Mouse (Mus musculus): ENCODE measurements around the gene Plekhj1.

DNA sequence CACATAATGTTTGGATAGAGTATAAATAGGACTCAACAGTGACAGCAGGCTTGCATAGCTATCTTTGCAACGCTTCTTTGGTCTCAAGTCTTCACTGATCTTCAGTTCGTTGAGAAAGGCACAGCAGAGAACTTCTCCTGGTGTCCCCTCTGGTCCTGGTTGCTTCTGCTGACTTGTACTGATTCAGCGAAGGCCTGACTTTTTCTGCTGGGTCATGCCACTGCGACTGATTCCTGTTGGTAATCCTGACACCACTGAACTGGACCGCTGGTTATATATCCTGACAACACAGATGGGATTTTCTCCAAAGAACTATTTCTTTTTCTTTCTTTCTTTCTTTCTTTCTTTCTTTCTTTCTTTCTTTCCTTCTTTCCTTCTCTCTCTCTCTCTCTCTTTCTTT lies 24.1 kb upstream of the Plekhj1 start:
- no peak for TF ChIP-seq POLR2A (IDR thresholded peaks at IDR 0.05; ENCODE audit: extremely low read depth, insufficient read depth, low read length)
- no peak for TF ChIP-seq CTCF (IDR thresholded peaks at IDR 0.05; ENCODE audit: low read depth, low read length)
